24 mouse cellular contexts compared by ENCODE assay signal in the genomic region with DNA sequence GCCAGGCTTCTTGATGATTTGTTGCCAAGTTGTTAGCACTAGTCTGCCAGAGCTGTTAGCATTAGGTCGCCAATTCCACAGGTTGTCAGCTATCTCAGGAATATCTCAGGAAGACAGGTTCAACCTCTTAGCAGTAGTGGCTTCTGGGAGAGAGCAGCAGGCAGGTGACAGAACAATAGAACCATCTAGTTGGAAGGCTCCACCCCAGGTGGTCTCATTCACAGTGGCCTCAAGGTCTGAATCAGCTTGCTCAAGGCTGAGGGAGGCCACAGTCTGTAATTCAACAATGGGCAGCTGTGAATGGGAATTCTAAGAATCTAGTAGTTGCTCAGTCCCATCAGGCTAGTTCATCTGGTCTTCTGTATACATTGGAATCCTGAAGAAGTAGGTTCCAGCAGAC. TPM values are rescaled to one million over a fixed set of nuclear protein-coding genes. Genes with fewer than 3 reads are reported as not detected.
DNase-seq lines count a peak whose midpoint lies in the region; TF ChIP-seq lines count a peak whose summit lies in the region.
"Had no signal": no experiment of that assay in that cellular context is flagged by ENCODE, and none has a peak within 500 bp of the region (broad histone marks: within the 10 kb centered on the region; RNA-seq: fewer than 3 reads in every experiment).

No protein-coding gene starts in this region.

- no peaks in the 10 kb centered on the region for H3K36me3 ChIP-seq in ES-Bruce4 (ENCODE audit: control insufficient read depth, insufficient read depth, low read length, poor library complexity, severe bottlenecking)
- H3K36me3 ChIP-seq: embryonic facial prominence, embryonic 10.5 days; embryonic facial prominence, embryonic 13.5 days; hindbrain, embryonic 12.5 days; hindbrain, embryonic 15.5 days had no signal

- H3K4me1 ChIP-seq in ES-Bruce4 (ENCODE audit: control insufficient read depth, insufficient read depth, low read length) = no peaks in the 10 kb centered on the region
- H3K4me1 ChIP-seq: embryonic facial prominence, embryonic 10.5 days; forebrain, embryonic 13.5 days; hindbrain, embryonic 12.5 days; hindbrain, embryonic 15.5 days had no signal

- no peaks in the 10 kb centered on the region for H3K27me3 ChIP-seq in ES-Bruce4 (ENCODE audit: control insufficient read depth, insufficient read depth, low read length, poor library complexity, severe bottlenecking)
- H3K27me3 ChIP-seq: embryonic facial prominence, embryonic 13.5 days; forebrain, embryonic 13.5 days; hindbrain, embryonic 12.5 days; hindbrain, embryonic 15.5 days; Patski had no signal

- peak; percentile 3 for DNase-seq in cerebellum, adult 9-11 months
- no peak for DNase-seq in cerebellum, postnatal 14 days
- DNase-seq in Muller cell, postnatal 12 days (ENCODE audit: inconsistent ontology term) = peak; percentile 29
- DNase-seq in ZHBTc4 (ENCODE audit: low read depth, low spot score) = peak; percentile 93
- no peak for DNase-seq in frontal cortex, postnatal 36 days (ENCODE audit: low spot score in 2 of 2)
- no peak for DNase-seq in right cerebral cortex, postnatal 10 days (ENCODE audit: low spot score in 2 of 2)
- DNase-seq: adrenal gland, postnatal 10 days; adrenal gland, postnatal 36 days; cerebellum, adult 18-20 months; cerebellum, adult 9-10 months; cerebellum, postnatal 36 days; embryo, embryonic 11 days; forebrain, postnatal 0 days; gastrocnemius, postnatal 25 days; heart, adult 2 months; kidney, adult 11 months had no signal

- peak; percentile 81; the same call in 1 of the 2 replicates for TF ChIP-seq EP300 in ES-Bruce4 (IDR thresholded peaks at IDR 0.05; ENCODE audit: insufficient read depth, low read depth, low read length)

- H3K9ac ChIP-seq in ES-Bruce4 (ENCODE audit: low read depth, poor library complexity, severe bottlenecking) = no peak overlapping the region
- H3K9ac ChIP-seq: embryonic facial prominence, embryonic 13.5 days; forebrain, embryonic 13.5 days; forebrain, postnatal 0 days; hindbrain, embryonic 12.5 days; hindbrain, embryonic 15.5 days had no signal

- no peak for TF ChIP-seq CTCF in ES-Bruce4 (IDR thresholded peaks at IDR 0.05; ENCODE audit: low read depth, low read length)

- no peaks in the 10 kb centered on the region; the same call in 1 of the 2 replicates for H3K9me3 ChIP-seq in ES-Bruce4 (replicated peaks; ENCODE audit: control insufficient read depth, insufficient read depth, low read length, poor library complexity, severe bottlenecking)
- H3K9me3 ChIP-seq: embryonic facial prominence, embryonic 10.5 days; embryonic facial prominence, embryonic 13.5 days; forebrain, embryonic 13.5 days; hindbrain, embryonic 12.5 days; hindbrain, embryonic 15.5 days had no signal

- peak overlapping the region; percentile 89 for H3K27ac ChIP-seq in ES-Bruce4 (ENCODE audit: insufficient read depth, low read length)
- H3K27ac ChIP-seq: embryonic facial prominence, embryonic 10.5 days; embryonic facial prominence, embryonic 13.5 days; forebrain, embryonic 13.5 days; heart, adult 2 months; hindbrain, embryonic 12.5 days; hindbrain, embryonic 15.5 days had no signal

- no peak overlapping the region for H3K4me3 ChIP-seq in ES-Bruce4 (ENCODE audit: low read depth, low read length)
- H3K4me3 ChIP-seq: embryonic facial prominence, embryonic 10.5 days; embryonic facial prominence, embryonic 13.5 days; erythroblast, embryonic 14.5 days; forebrain, embryonic 13.5 days; heart, adult 2 months; hindbrain, embryonic 12.5 days; hindbrain, embryonic 15.5 days had no signal

- no peak for TF ChIP-seq POLR2A in ES-Bruce4 (IDR thresholded peaks at IDR 0.05; ENCODE audit: insufficient read depth, low read length)

RNA-seq across cellular contexts. Expression of gene Aftph, which starts 31.3 kb away (rescaled TPM):
- polyA plus RNA-seq in ES-Bruce4 (2011; ENCODE audit: insufficient read depth, insufficient read length, low read depth, missing spikeins) = 34.8 and 43.6 TPM in 2 replicates

RNA-seq across cellular contexts. Expression of gene Lgalsl, which starts 58.2 kb away (rescaled TPM):
- polyA plus RNA-seq in ES-Bruce4 (2011; ENCODE audit: insufficient read depth, insufficient read length, low read depth, missing spikeins) = 23.7 and 24.1 TPM in 2 replicates

Comparison
In these comparisons a context has a peak if more than half of its experiments do, and no peak if none do; other contexts are left out.
1. DNase-seq: peak in cerebellum, adult 9-11 months (single experiment), Muller cell, postnatal 12 days (single experiment) and ZHBTc4 (single experiment); none in cerebellum, postnatal 14 days (0 of 2), frontal cortex, postnatal 36 days (0 of 2) and right cerebral cortex, postnatal 10 days (0 of 2).